In the genomic region with DNA sequence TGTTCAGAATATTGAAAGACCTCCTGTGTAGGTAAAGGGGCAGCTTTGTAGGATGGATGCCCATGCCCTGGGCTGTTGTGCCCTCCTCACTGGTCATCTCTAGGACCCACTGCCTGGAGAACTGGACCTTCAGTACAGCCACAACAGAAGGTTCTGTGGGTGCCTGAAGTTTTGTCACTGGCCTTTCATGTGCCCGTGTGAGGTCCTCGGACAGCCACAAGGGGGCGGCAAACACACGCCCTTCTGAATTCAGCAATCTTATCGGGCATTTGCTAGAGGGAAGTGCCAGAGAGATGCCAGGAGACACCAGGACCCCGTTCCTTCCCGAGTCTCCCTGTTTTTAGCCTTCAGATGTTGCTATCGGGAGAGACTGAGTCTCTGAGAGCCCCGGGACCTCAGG, we compare ENCODE assay signal across 7 mouse cellular contexts. TPM values are rescaled to one million over a fixed set of nuclear protein-coding genes. Genes with fewer than 3 reads are reported as not detected.
DNase-seq lines count a peak whose midpoint lies in the region; ATAC-seq lines count a peak whose summit lies in the region.

No protein-coding gene starts in this region.

- no peak overlapping the region for H3K4me2 ChIP-seq in forebrain, embryonic 15.5 days (replicated peaks)
- 0 out of 2 replicates have a peak overlapping the region, but pooled peaks have one; percentile 31 for H3K4me2 ChIP-seq in hindbrain, embryonic 12.5 days (replicated peaks)

- H3K9ac ChIP-seq in forebrain, embryonic 15.5 days (replicated peaks): no peak overlapping the region
- H3K9ac ChIP-seq in hindbrain, embryonic 12.5 days: peak overlapping the region; percentile 32; the same call in 1 of the 2 replicates

- no peaks in the 10 kb centered on the region for H3K36me3 ChIP-seq in forebrain, embryonic 15.5 days
- H3K36me3 ChIP-seq in hindbrain, embryonic 12.5 days: no peaks in the 10 kb centered on the region

- WGBS in forebrain, embryonic 15.5 days: 3% methylated on average over 9 of the region's 9 CpGs
- WGBS in hindbrain, embryonic 12.5 days: 4% methylated on average over 9 of the region's 9 CpGs

- H3K27me3 ChIP-seq in forebrain, embryonic 15.5 days: no peaks in the 10 kb centered on the region
- no peaks in the 10 kb centered on the region for H3K27me3 ChIP-seq in hindbrain, embryonic 12.5 days

- H3K4me3 ChIP-seq in forebrain, embryonic 15.5 days: no peak overlapping the region
- H3K4me3 ChIP-seq in hindbrain, embryonic 12.5 days: no peak overlapping the region

- DNase-seq in Muller cell, postnatal 12 days (ENCODE audit: inconsistent ontology term): peak; percentile 47
- peak; percentile 69 for DNase-seq in c-Kit-positive CD71-negative TER-119-negative erythroid progenitor cells, embryonic 14.5 days (ENCODE audit: low read depth)
- DNase-seq in left cerebral cortex, postnatal 14 days (ENCODE audit: low spot score in 2 of 2): peak; percentile 70 to 80
- DNase-seq in mesoderm, embryonic 11.5 days (ENCODE audit: low read depth, low spot score): peak; percentile 79
- peak; percentile 68 for DNase-seq in spleen, adult 12 weeks (ENCODE audit: low spot score)

- ATAC-seq in forebrain, embryonic 15.5 days (replicated peaks): peak; percentile 51; the same call in 1 of the 2 replicates
- no peak for ATAC-seq in hindbrain, embryonic 12.5 days (ENCODE audit: low FRiP score)

- no peaks in the 10 kb centered on the region for H3K9me3 ChIP-seq in forebrain, embryonic 15.5 days
- H3K9me3 ChIP-seq in hindbrain, embryonic 12.5 days (replicated peaks): no peaks in the 10 kb centered on the region

- intact Hi-C loops in left cerebral cortex, postnatal 14 days (cut with DNase I): loop anchor here (5.0 kb wide), 1 partner anchor 115 kb away; no protein-coding TSS in a partner anchor

- H3K4me1 ChIP-seq in forebrain, embryonic 15.5 days: no peaks in the 10 kb centered on the region
- H3K4me1 ChIP-seq in hindbrain, embryonic 12.5 days: no peaks in the 10 kb centered on the region

- no peak overlapping the region for H3K27ac ChIP-seq in forebrain, embryonic 15.5 days (replicated peaks)
- H3K27ac ChIP-seq in hindbrain, embryonic 12.5 days: no peak overlapping the region

RNA-seq across cellular contexts. Expression of a gene that starts 32.9 kb away (rescaled TPM):
- polyA plus RNA-seq in forebrain, embryonic 15.5 days (2015; fragmentation: Nextera tagmentation; extraction: Ambion mirVana): 3.6 and 4.0 TPM in 2 replicates
- 2.1 and 2.4 TPM in 2 replicates for polyA plus RNA-seq in hindbrain, embryonic 12.5 days (2016; fragmentation: Nextera tagmentation; extraction: Ambion mirVana)
- 10 to 100 TPM; 17.0 to 19.1 TPM for total RNA-seq in left cerebral cortex, postnatal 14 days (2021)

RNA-seq across cellular contexts. Expression of a gene that starts 45.6 kb away (rescaled TPM):
- polyA plus RNA-seq in forebrain, embryonic 15.5 days (2015; fragmentation: Nextera tagmentation; extraction: Ambion mirVana): 1.6 and 2.2 TPM in 2 replicates
- polyA plus RNA-seq in hindbrain, embryonic 12.5 days (2016; fragmentation: Nextera tagmentation; extraction: Ambion mirVana): 6.9 and 7.2 TPM in 2 replicates
- 1 to 10 TPM; 8.8 to 9.3 TPM for total RNA-seq in left cerebral cortex, postnatal 14 days (2021)

RNA-seq across cellular contexts. Expression of a gene that starts 52.9 kb away (rescaled TPM):
- 0.22 and 0.23 TPM in 2 replicates for polyA plus RNA-seq in forebrain, embryonic 15.5 days (2015; fragmentation: Nextera tagmentation; extraction: Ambion mirVana)
- 0.46 and 1.7 TPM in 2 replicates for polyA plus RNA-seq in hindbrain, embryonic 12.5 days (2016; fragmentation: Nextera tagmentation; extraction: Ambion mirVana)
- 1 to 10 TPM in 1 of 2 experiments, under 1 TPM in 1; 0.37 to 1.9 TPM for total RNA-seq in left cerebral cortex, postnatal 14 days (2021)
